Mouse (Mus musculus): ENCODE data around the gene Tmem132d. TPM values are rescaled to one million over a fixed set of nuclear protein-coding genes. Genes with fewer than 3 reads are reported as not detected.

Gene Tmem132d
- polyA plus RNA-seq, 1 experiment from 2014 or later, result 0.34 TPM

DNA sequence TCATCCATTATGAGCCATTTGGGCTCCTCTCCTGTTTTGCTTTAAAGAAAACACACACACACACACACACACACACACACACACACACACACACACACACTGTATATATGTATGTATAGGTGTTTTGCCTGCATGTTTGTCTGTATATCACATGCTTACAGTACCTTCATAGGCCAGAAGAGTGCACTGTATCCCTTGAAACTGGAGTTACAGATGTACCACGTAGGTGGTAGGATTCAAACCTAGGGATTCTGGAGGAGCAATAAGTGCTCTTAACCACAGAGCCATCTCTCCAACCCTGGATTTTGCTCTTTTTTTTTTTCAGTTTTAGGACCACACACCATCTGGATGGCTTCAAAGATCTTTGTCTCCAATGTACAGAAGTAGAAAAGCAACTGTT lies 610.9 kb downstream of the Tmem132d start:
- H3K4me2 ChIP-seq (replicated peaks; ENCODE audit: low read depth, low read length), result no peak overlapping the region
- H3K9ac ChIP-seq (ENCODE audit: low read depth, low read length), result no peak overlapping the region
- H3K9me3 ChIP-seq (ENCODE audit: control insufficient read depth, low read length), result no peaks in the 10 kb centered on the region
- ATAC-seq (ENCODE audit: low FRiP score, low TSS enrichment), result no peak
- WGBS, result 48% methylated on average over 1 of the region's 1 CpGs
- no peaks in the 10 kb centered on the region for H3K27me3 ChIP-seq (ENCODE audit: control insufficient read depth, insufficient read depth, low read length)
- H3K4me3 ChIP-seq (ENCODE audit: low read length), result no peak overlapping the region
- H3K4me1 ChIP-seq (ENCODE audit: control insufficient read depth, insufficient read depth, low read length), result no peaks in the 10 kb centered on the region
- H3K36me3 ChIP-seq (ENCODE audit: control insufficient read depth, insufficient read depth, low read length), result no peaks in the 10 kb centered on the region
- H3K27ac ChIP-seq (ENCODE audit: low read depth, low read length), result no peak overlapping the region

DNA sequence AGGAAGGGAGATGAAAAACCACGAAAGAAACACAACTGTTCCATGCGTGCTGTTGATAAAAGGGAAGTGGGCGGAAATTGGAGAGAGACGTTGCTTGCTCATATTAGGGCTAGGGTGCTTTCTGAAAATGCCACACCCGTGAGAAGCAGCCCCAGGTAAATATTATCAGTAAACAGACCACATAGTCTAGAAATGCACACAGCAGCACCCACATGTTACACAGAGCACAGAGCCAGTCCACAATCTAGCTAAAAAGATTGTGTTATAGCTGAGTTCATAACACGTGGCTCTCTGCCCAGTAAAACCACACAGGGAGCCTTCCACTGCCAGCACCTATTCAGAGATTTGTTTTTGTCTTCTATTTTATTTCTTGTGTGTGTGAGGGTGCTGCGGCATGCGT lies 617.6 kb downstream of the Tmem132d start:
- Histone ChIP-seq H3K4me2 (replicated peaks; ENCODE audit: low read depth, low read length) (no peak overlapping the region), H3K27ac (ENCODE audit: low read depth, low read length) (no peak overlapping the region), H3K27me3 (ENCODE audit: control insufficient read depth, insufficient read depth, low read length) (no peaks in the 10 kb centered on the region), H3K9ac (ENCODE audit: low read depth, low read length) (no peak overlapping the region), H3K9me3 (ENCODE audit: control insufficient read depth, low read length) (no peaks in the 10 kb centered on the region), H3K36me3 (ENCODE audit: control insufficient read depth, insufficient read depth, low read length) (no peaks in the 10 kb centered on the region), H3K4me3 (ENCODE audit: low read length) (no peak overlapping the region), H3K4me1 (ENCODE audit: control insufficient read depth, insufficient read depth, low read length) (no peaks in the 10 kb centered on the region)
- ATAC-seq (ENCODE audit: low FRiP score, low TSS enrichment), result no peak
- 82% methylated on average over 8 of the region's 8 CpGs for WGBS

DNA sequence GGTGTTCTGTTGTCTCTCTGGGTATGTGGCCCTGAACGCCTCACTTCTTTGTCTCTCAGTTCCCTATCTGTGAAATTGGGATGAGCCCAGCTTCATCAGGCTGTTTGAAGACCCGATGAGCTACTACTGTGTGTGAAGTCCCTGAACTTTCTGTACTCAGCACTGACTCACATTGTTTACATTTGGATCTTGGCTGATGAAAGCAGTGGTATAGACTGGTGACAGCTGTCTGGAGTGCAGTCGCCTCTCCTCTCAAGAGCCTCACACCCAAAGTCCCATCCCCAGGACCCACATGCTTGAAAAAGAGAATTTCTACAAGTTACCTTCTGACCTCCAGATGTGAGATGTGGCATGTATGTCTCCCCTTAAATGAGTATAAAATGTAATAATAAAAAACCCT lies 625.5 kb downstream of the Tmem132d start:
- Histone ChIP-seq H3K9me3 (ENCODE audit: control insufficient read depth, low read length) (no peaks in the 10 kb centered on the region), H3K27me3 (ENCODE audit: control insufficient read depth, insufficient read depth, low read length) (no peaks in the 10 kb centered on the region), H3K27ac (ENCODE audit: low read depth, low read length) (no peak overlapping the region), H3K9ac (ENCODE audit: low read depth, low read length) (no peak overlapping the region), H3K4me3 (ENCODE audit: low read length) (no peak overlapping the region), H3K4me1 (ENCODE audit: control insufficient read depth, insufficient read depth, low read length) (no peaks in the 10 kb centered on the region), H3K4me2 (replicated peaks; ENCODE audit: low read depth, low read length) (no peak overlapping the region), H3K36me3 (ENCODE audit: control insufficient read depth, insufficient read depth, low read length) (no peaks in the 10 kb centered on the region)
- no peak for ATAC-seq (ENCODE audit: low FRiP score, low TSS enrichment)
- WGBS, result 75% methylated on average over 3 of the region's 3 CpGs

DNA sequence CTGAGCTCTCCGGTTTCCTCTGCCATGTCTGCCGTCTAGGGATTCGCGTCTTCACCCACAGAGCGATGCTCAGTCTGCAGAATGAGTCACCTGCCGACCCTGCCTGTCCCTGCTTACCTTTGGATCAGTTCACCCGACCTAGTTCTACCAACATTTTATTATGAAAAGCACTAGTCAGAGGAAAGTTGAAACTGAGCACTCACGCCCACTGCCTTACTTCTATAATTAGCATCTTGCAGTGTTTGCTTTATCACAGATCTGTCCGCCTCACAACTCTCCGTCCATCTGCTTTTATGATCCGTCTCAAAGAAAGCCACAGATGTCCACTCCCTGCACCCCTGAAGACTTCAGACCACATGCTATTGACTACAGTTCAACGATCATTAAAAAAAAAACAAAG lies 626.0 kb downstream of the Tmem132d start:
- Histone ChIP-seq H3K9me3 (ENCODE audit: control insufficient read depth, low read length) (no peaks in the 10 kb centered on the region), H3K36me3 (ENCODE audit: control insufficient read depth, insufficient read depth, low read length) (no peaks in the 10 kb centered on the region), H3K4me3 (ENCODE audit: low read length) (no peak overlapping the region), H3K9ac (ENCODE audit: low read depth, low read length) (no peak overlapping the region), H3K27ac (ENCODE audit: low read depth, low read length) (no peak overlapping the region), H3K4me2 (replicated peaks; ENCODE audit: low read depth, low read length) (no peak overlapping the region), H3K27me3 (ENCODE audit: control insufficient read depth, insufficient read depth, low read length) (no peaks in the 10 kb centered on the region), H3K4me1 (ENCODE audit: control insufficient read depth, insufficient read depth, low read length) (no peaks in the 10 kb centered on the region)
- ATAC-seq (ENCODE audit: low FRiP score, low TSS enrichment), result no peak
- 48% methylated on average over 12 of the region's 12 CpGs for WGBS

DNA sequence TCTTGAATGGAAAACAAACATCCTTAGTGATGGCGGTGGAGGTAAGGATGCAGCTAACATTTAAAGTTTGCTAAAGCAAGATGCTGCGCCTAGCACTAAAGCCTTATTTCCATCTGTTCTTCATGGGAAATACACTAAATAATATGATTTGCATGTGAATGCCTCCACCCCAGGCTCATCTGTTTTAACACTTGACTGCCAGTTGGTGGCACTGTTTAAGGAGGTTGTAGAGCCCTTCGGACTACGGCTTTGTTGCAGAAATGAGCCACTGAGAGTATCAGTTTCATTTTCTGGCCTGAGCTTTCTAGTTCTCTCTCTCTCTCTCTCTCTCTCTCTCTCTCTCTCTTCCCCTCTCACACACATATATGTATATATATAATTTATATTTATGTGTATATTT lies 632.0 kb downstream of the Tmem132d start:
- 68% methylated on average over 4 of the region's 4 CpGs for WGBS
- no peak for ATAC-seq (ENCODE audit: low FRiP score, low TSS enrichment)

DNA sequence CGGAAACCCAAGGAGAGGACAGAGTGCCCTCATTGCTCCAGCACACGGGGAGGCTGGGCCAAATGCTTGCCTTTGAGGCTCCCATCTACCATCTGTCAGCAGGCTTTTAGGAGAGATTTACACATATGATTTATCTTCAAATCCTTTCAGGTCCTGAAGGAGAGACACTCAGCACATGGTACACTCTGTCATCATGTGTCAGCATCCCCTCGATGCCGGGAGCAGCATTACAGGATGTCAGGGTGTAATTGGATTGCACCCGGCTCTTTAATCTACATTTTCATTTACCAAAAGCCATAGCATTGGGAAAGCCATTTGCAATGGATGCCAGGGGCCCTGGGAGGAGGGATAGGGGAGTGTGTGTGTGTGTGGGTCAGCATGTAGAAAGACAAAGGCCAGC lies 651.7 kb downstream of the Tmem132d start:
- Histone ChIP-seq H3K4me3 (ENCODE audit: low read length) (no peak overlapping the region), H3K9me3 (ENCODE audit: control insufficient read depth, low read length) (peaks cover 3% of the 10 kb centered on the region; the same call in 1 of the 2 replicates), H3K36me3 (ENCODE audit: control insufficient read depth, insufficient read depth, low read length) (no peaks in the 10 kb centered on the region), H3K4me2 (replicated peaks; ENCODE audit: low read depth, low read length) (no peak overlapping the region), H3K27ac (ENCODE audit: low read depth, low read length) (no peak overlapping the region), H3K9ac (ENCODE audit: low read depth, low read length) (no peak overlapping the region), H3K4me1 (ENCODE audit: control insufficient read depth, insufficient read depth, low read length) (no peaks in the 10 kb centered on the region), H3K27me3 (ENCODE audit: control insufficient read depth, insufficient read depth, low read length) (no peaks in the 10 kb centered on the region)
- ATAC-seq (ENCODE audit: low FRiP score, low TSS enrichment), result no peak
- 39% methylated on average over 5 of the region's 5 CpGs for WGBS

More for the DNA sequence above, 632.0 kb downstream of the Tmem132d start:
- Histone ChIP-seq H3K4me1 (ENCODE audit: control insufficient read depth, insufficient read depth, low read length) (no peaks in the 10 kb centered on the region), H3K4me2 (replicated peaks; ENCODE audit: low read depth, low read length) (no peak overlapping the region), H3K27ac (ENCODE audit: low read depth, low read length) (no peak overlapping the region), H3K9me3 (ENCODE audit: control insufficient read depth, low read length) (no peaks in the 10 kb centered on the region), H3K36me3 (ENCODE audit: control insufficient read depth, insufficient read depth, low read length) (no peaks in the 10 kb centered on the region), H3K9ac (ENCODE audit: low read depth, low read length) (no peak overlapping the region), H3K27me3 (ENCODE audit: control insufficient read depth, insufficient read depth, low read length) (no peaks in the 10 kb centered on the region), H3K4me3 (ENCODE audit: low read length) (no peak overlapping the region)

DNA sequence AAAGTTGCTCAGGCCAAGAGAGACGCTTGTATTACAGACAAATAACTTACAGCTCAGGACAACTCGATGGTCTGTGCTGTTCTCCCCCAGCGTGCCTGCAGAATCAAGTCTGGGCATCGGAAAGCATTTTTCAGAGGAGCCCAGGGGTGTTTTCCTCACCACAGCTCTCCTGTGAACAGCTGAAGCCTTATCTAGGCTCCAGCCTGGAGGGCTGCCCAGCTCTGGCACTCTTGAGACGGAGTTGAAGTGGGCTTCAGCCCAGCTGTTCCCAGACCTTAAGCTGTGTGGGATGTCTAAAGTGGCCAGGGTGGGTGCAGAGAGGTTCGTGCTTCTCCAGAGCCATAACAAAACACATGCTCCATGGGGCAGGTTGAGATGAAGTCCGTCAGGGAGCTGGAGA lies 657.1 kb downstream of the Tmem132d start:
- 72% methylated on average over 7 of the region's 7 CpGs for WGBS
- Histone ChIP-seq H3K27ac (ENCODE audit: low read depth, low read length) (no peak overlapping the region), H3K36me3 (ENCODE audit: control insufficient read depth, insufficient read depth, low read length) (no peaks in the 10 kb centered on the region), H3K9me3 (ENCODE audit: control insufficient read depth, low read length) (peaks cover 3% of the 10 kb centered on the region; the same call in 1 of the 2 replicates), H3K4me3 (ENCODE audit: low read length) (no peak overlapping the region), H3K4me1 (ENCODE audit: control insufficient read depth, insufficient read depth, low read length) (no peaks in the 10 kb centered on the region), H3K9ac (ENCODE audit: low read depth, low read length) (no peak overlapping the region), H3K27me3 (ENCODE audit: control insufficient read depth, insufficient read depth, low read length) (no peaks in the 10 kb centered on the region), H3K4me2 (replicated peaks; ENCODE audit: low read depth, low read length) (no peak overlapping the region)
- ATAC-seq (ENCODE audit: low FRiP score, low TSS enrichment), result no peak

DNA sequence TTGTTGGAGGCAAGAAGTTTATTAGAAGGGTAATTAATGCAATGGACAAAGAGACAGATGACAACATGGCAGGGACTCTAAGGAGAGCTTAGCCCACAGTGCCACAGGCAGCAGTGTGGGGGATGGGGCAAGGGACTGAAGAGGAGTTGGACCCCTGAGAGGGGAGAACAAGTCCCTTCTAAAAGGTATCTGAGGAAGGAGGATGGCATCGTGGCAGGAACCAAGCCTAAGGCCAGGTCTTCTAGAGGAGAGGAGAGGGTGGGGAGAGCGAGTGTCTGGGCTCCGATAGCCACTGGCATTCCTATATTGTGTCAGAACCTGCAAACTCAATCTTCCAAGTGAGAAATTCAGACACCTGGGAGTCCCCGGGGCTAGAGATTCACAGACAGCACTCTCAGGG lies 674.3 kb downstream of the Tmem132d start:
- H3K4me1 ChIP-seq (ENCODE audit: control insufficient read depth, insufficient read depth, low read length), result no peaks in the 10 kb centered on the region
- WGBS, result 80% methylated on average over 4 of the region's 4 CpGs
- no peak for ATAC-seq (ENCODE audit: low FRiP score, low TSS enrichment)

DNA sequence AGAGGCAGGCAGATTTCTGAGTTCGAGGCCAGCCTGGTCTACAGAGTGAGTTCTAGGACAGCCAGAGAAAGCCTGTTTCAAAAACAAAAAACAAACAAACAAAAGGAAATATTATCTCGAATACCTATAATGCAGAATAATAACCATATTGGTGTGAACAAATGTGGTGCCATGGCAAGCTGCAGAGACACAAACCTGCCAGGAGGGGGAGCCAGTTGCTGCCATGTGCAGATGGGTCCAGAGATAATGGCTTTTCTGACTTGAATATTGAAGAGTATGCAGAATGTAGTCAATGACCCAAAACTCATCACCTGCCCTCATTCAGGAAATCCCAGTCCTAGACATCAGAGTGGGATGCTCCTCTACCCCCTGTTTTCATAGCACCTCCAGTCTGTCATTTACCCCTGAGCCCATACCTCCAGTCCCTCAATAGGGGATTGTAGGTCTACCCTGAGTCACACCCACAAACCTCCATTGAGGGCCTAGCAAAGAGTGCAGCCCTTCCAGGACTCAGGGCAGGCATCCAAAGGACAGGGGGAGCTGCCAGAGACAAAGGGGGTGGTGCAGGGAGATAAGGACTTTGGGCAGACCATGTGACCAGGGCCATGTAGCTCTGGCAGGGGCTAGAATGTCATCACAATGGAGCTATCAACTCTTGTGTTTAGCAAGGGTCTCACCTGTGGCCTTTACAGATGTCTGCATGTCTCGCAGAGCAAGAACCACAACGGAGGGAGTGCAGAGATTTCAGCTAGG lies 676.0 kb downstream of the Tmem132d start:
- Histone ChIP-seq H3K27ac (ENCODE audit: low read depth, low read length) (no peak overlapping the region), H3K4me3 (ENCODE audit: low read length) (no peak overlapping the region), H3K9me3 (ENCODE audit: control insufficient read depth, low read length) (no peaks in the 10 kb centered on the region), H3K27me3 (ENCODE audit: control insufficient read depth, insufficient read depth, low read length) (no peaks in the 10 kb centered on the region), H3K36me3 (ENCODE audit: control insufficient read depth, insufficient read depth, low read length) (no peaks in the 10 kb centered on the region), H3K4me1 (ENCODE audit: control insufficient read depth, insufficient read depth, low read length) (no peaks in the 10 kb centered on the region), H3K9ac (ENCODE audit: low read depth, low read length) (no peak overlapping the region), H3K4me2 (replicated peaks; ENCODE audit: low read depth, low read length) (no peak overlapping the region)
- no peak for ATAC-seq (ENCODE audit: low FRiP score, low TSS enrichment)
- 84% methylated on average over 4 of the region's 4 CpGs for WGBS

More for the DNA sequence above, 674.3 kb downstream of the Tmem132d start:
- H3K4me2 ChIP-seq (replicated peaks; ENCODE audit: low read depth, low read length), result no peak overlapping the region
- H3K27me3 ChIP-seq (ENCODE audit: control insufficient read depth, insufficient read depth, low read length), result no peaks in the 10 kb centered on the region
- H3K4me3 ChIP-seq (ENCODE audit: low read length), result no peak overlapping the region
- H3K9me3 ChIP-seq (ENCODE audit: control insufficient read depth, low read length), result no peaks in the 10 kb centered on the region
- no peak overlapping the region for H3K9ac ChIP-seq (ENCODE audit: low read depth, low read length)
- no peak overlapping the region for H3K27ac ChIP-seq (ENCODE audit: low read depth, low read length)
- no peaks in the 10 kb centered on the region for H3K36me3 ChIP-seq (ENCODE audit: control insufficient read depth, insufficient read depth, low read length)

All from kidney, embryonic 14.5 days (tissue).